Comparison of ENCODE assay signal across 25 mouse cellular contexts in genomic region chr1:133364890-133365289, GRCm38 (mm10). TPM values are rescaled to one million over a fixed set of nuclear protein-coding genes. Genes with fewer than 3 reads are reported as not detected.
DNase-seq lines count a peak whose midpoint lies in the region; ATAC-seq and TF ChIP-seq lines count a peak whose summit lies in the region.
"Had no signal": no experiment of that assay in that cellular context is flagged by ENCODE, and none has a peak within 500 bp of the region (broad histone marks: within the 10 kb centered on the region; RNA-seq: fewer than 3 reads in every experiment).

No protein-coding gene starts in this region.

- H3K9ac ChIP-seq in heart, embryonic 13.5 days, result no peak overlapping the region; the same call in 1 of the 2 replicates
- H3K9ac ChIP-seq in lung, embryonic 14.5 days, result no peak overlapping the region
- H3K9ac ChIP-seq in hindbrain, embryonic 16.5 days (ENCODE audit: low read depth, low read length), result no peak overlapping the region
- H3K9ac ChIP-seq: embryonic facial prominence, embryonic 13.5 days had no signal

- peaks cover 53% of the 10 kb centered on the region for H3K27me3 ChIP-seq in heart, embryonic 13.5 days (replicated peaks)
- H3K27me3 ChIP-seq in lung, embryonic 14.5 days (ENCODE audit: insufficient read depth, low read length), result peaks cover 15% of the 10 kb centered on the region; the same call in 1 of the 2 replicates
- H3K27me3 ChIP-seq in E14TG2a.4 (ENCODE audit: insufficient read depth, low read length), result peaks cover 43% of the 10 kb centered on the region
- H3K27me3 ChIP-seq in hindbrain, embryonic 16.5 days (replicated peaks; ENCODE audit: control insufficient read depth, insufficient read depth, low read length), result no peaks in the 10 kb centered on the region

- ATAC-seq in heart, embryonic 13.5 days (ENCODE audit: extremely low read depth, insufficient number of reproducible peaks, low FRiP score, low TSS enrichment), result no peak
- no peak for ATAC-seq in lung, embryonic 14.5 days (ENCODE audit: insufficient read depth)
- ATAC-seq in hindbrain, embryonic 16.5 days, result no peak
- ATAC-seq: intestine, postnatal 0 days had no signal

- H3K27ac ChIP-seq in heart, embryonic 13.5 days (replicated peaks), result no peak overlapping the region
- H3K27ac ChIP-seq in lung, embryonic 14.5 days (ENCODE audit: low read depth), result no peak overlapping the region
- no peak overlapping the region for H3K27ac ChIP-seq in hindbrain, embryonic 16.5 days (ENCODE audit: low read depth, low read length)
- H3K27ac ChIP-seq: embryonic facial prominence, embryonic 13.5 days; kidney, postnatal 0 days; layer of hippocampus, adult 2 months; limb, embryonic 10.5 days; neural tube, embryonic 12.5 days had no signal

- no peak for DNase-seq in heart, adult 8-10 months (ENCODE audit: low spot score)
- no peak for DNase-seq in lung, embryonic 14.5 days
- no peak for DNase-seq in lung, postnatal 36 days
- DNase-seq in kidney, adult 8-10 months, result no peak
- DNase-seq in cerebellum, adult 11-12 months, result no peak
- DNase-seq: adrenal gland, postnatal 36 days; B cell, adult 2 months; cerebellum, adult 9-10 months; heart, postnatal 36 days had no signal

- no peak overlapping the region; the same call in 1 of the 2 replicates for H3K4me3 ChIP-seq in heart, embryonic 13.5 days
- no peak overlapping the region for H3K4me3 ChIP-seq in lung, embryonic 14.5 days (ENCODE audit: low read depth, low read length)
- peak overlapping the region; percentile 94; the same call in 1 of the 2 replicates for H3K4me3 ChIP-seq in E14TG2a.4 (replicated peaks; ENCODE audit: low read length)
- no peak overlapping the region for H3K4me3 ChIP-seq in hindbrain, embryonic 16.5 days (ENCODE audit: low read length)

- no peaks in the 10 kb centered on the region for H3K9me3 ChIP-seq in heart, embryonic 13.5 days
- no peaks in the 10 kb centered on the region for H3K9me3 ChIP-seq in lung, embryonic 14.5 days (ENCODE audit: low read depth, low read length)
- peaks cover 34% of the 10 kb centered on the region for H3K9me3 ChIP-seq in E14TG2a.4 (ENCODE audit: low read length)
- H3K9me3 ChIP-seq in hindbrain, embryonic 16.5 days (ENCODE audit: control insufficient read depth, low read length), result no peaks in the 10 kb centered on the region
- H3K9me3 ChIP-seq: embryonic facial prominence, embryonic 13.5 days; limb, embryonic 10.5 days; neural tube, embryonic 12.5 days had no signal

- no peaks in the 10 kb centered on the region for H3K36me3 ChIP-seq in heart, embryonic 13.5 days
- no peaks in the 10 kb centered on the region for H3K36me3 ChIP-seq in lung, embryonic 14.5 days (ENCODE audit: insufficient read depth)
- 0 out of 2 replicates have a peak, but pooled peaks cover 2% of the 10 kb centered on the region for H3K36me3 ChIP-seq in E14TG2a.4 (ENCODE audit: insufficient read depth, low read length)
- H3K36me3 ChIP-seq in hindbrain, embryonic 16.5 days (ENCODE audit: control insufficient read depth, insufficient read depth, low read length), result no peaks in the 10 kb centered on the region
- H3K36me3 ChIP-seq: embryonic facial prominence, embryonic 13.5 days; limb, embryonic 10.5 days; neural tube, embryonic 12.5 days had no signal

- peaks cover 40% of the 10 kb centered on the region for H3K4me1 ChIP-seq in heart, embryonic 13.5 days
- H3K4me1 ChIP-seq in lung, embryonic 14.5 days (ENCODE audit: insufficient read depth), result 0 out of 2 replicates have a peak, but pooled peaks cover 5% of the 10 kb centered on the region
- H3K4me1 ChIP-seq in E14TG2a.4 (replicated peaks; ENCODE audit: low read depth, low read length), result peaks cover 69% of the 10 kb centered on the region
- peaks cover 13% of the 10 kb centered on the region for H3K4me1 ChIP-seq in hindbrain, embryonic 16.5 days (ENCODE audit: control insufficient read depth, insufficient read depth, low read depth, low read length)

- WGBS in heart, embryonic 13.5 days, result 33% methylated on average over 2 of the region's 2 CpGs
- WGBS in lung, embryonic 14.5 days, result 65% methylated on average over 2 of the region's 2 CpGs
- 32% methylated on average over 2 of the region's 2 CpGs for WGBS in hindbrain, embryonic 16.5 days

- H3K4me2 ChIP-seq in heart, embryonic 13.5 days, result 0 out of 2 replicates have a peak overlapping the region, but pooled peaks have one; percentile 88
- H3K4me2 ChIP-seq in lung, embryonic 14.5 days, result 0 out of 2 replicates have a peak overlapping the region, but pooled peaks have one; percentile 98
- peak overlapping the region; percentile 93; the same call in 1 of the 2 replicates for H3K4me2 ChIP-seq in hindbrain, embryonic 16.5 days (ENCODE audit: low read length)

- no peak for TF ChIP-seq CTCF in lung, embryonic 14.5 days (IDR thresholded peaks at IDR 0.05; ENCODE audit: low read depth)
- TF ChIP-seq CTCF in E14TG2a.4 (conservative IDR thresholded peaks at IDR 0.05; ENCODE audit: low read length), result no peak

RNA-seq across cellular contexts. Expression of gene Etnk2, which starts 1.5 kb away (rescaled TPM):
- polyA plus RNA-seq in heart, embryonic 13.5 days (2015; fragmentation: Nextera tagmentation; extraction: Ambion mirVana), result 1.5 and 1.6 TPM in 2 replicates
- total RNA-seq in heart, adult 8-10 months (2022), result under 1 TPM; 0.16 to 0.69 (median 0.33) TPM
- polyA plus RNA-seq in lung, embryonic 14.5 days (2014; fragmentation: Nextera tagmentation; extraction: Ambion mirVana), result 2.8 and 3.7 TPM in 2 replicates
- polyA plus RNA-seq in hindbrain, embryonic 16.5 days (2015; fragmentation: Nextera tagmentation; extraction: Ambion mirVana), result 25.7 and 29.5 TPM in 2 replicates

RNA-seq across cellular contexts. Expression of gene Ren1, which starts 14.6 kb away (rescaled TPM):
- 0.39 TPM in 1 of 2 replicates, not detected in the other for polyA plus RNA-seq in heart, embryonic 13.5 days (2015; fragmentation: Nextera tagmentation; extraction: Ambion mirVana)
- total RNA-seq in heart, adult 8-10 months (2022), result under 1 TPM in 1 of 4 experiments, not detected in 3; 0.19 TPM
- 0.80 and 0.86 TPM in 2 replicates for polyA plus RNA-seq in lung, embryonic 14.5 days (2014; fragmentation: Nextera tagmentation; extraction: Ambion mirVana)
- polyA plus RNA-seq in hindbrain, embryonic 16.5 days (2015; fragmentation: Nextera tagmentation; extraction: Ambion mirVana), result 6.6 and 7.8 TPM in 2 replicates
- total RNA-seq: gastrocnemius, postnatal 4 days; layer of hippocampus, adult 2 months had no signal
- polyA plus RNA-seq: forebrain, embryonic 16.5 days; heart, embryonic 11.5 days; limb, embryonic 10.5 days had no signal

RNA-seq across cellular contexts. Expression of gene Kiss1, which starts 43.2 kb away (rescaled TPM):
- polyA plus RNA-seq in heart, embryonic 13.5 days (2015; fragmentation: Nextera tagmentation; extraction: Ambion mirVana), result 0.60 TPM in 1 of 2 replicates, not detected in the other
- total RNA-seq in heart, adult 8-10 months (2022), result not detected
- polyA plus RNA-seq in lung, embryonic 14.5 days (2014; fragmentation: Nextera tagmentation; extraction: Ambion mirVana), result 6.6 and 7.1 TPM in 2 replicates
- polyA plus RNA-seq in hindbrain, embryonic 16.5 days (2015; fragmentation: Nextera tagmentation; extraction: Ambion mirVana), result not detected in 2 replicates
- total RNA-seq: gastrocnemius, postnatal 4 days; heart, postnatal 36 days; layer of hippocampus, adult 2 months had no signal
- polyA plus RNA-seq: cortical plate, adult 2 months; embryonic facial prominence, embryonic 13.5 days; heart, embryonic 11.5 days; intestine, postnatal 0 days; kidney, postnatal 0 days; limb, embryonic 10.5 days; liver, embryonic 16.5 days; neural tube, embryonic 12.5 days; small intestine, adult 2 months had no signal

RNA-seq across cellular contexts. Expression of gene Golt1a, which starts 55.3 kb away (rescaled TPM):
- 0.13 and 0.18 TPM in 2 replicates for polyA plus RNA-seq in heart, embryonic 13.5 days (2015; fragmentation: Nextera tagmentation; extraction: Ambion mirVana)
- total RNA-seq in heart, adult 8-10 months (2022), result not detected
- 0.55 and 1.1 TPM in 2 replicates for polyA plus RNA-seq in lung, embryonic 14.5 days (2014; fragmentation: Nextera tagmentation; extraction: Ambion mirVana)
- polyA plus RNA-seq in hindbrain, embryonic 16.5 days (2015; fragmentation: Nextera tagmentation; extraction: Ambion mirVana), result not detected in 2 replicates
- total RNA-seq: gastrocnemius, postnatal 4 days; heart, postnatal 36 days; layer of hippocampus, adult 2 months had no signal
- polyA plus RNA-seq: embryonic facial prominence, embryonic 13.5 days; forebrain, embryonic 16.5 days; heart, embryonic 11.5 days; limb, embryonic 10.5 days; neural tube, embryonic 12.5 days; thymus, postnatal 0 days had no signal

RNA-seq across cellular contexts. Expression of gene Sox13, which starts 59.3 kb away (rescaled TPM):
- 4.3 and 4.9 TPM in 2 replicates for polyA plus RNA-seq in heart, embryonic 13.5 days (2015; fragmentation: Nextera tagmentation; extraction: Ambion mirVana)
- 10 to 100 TPM; 11.0 to 14.4 (median 13.9) TPM for total RNA-seq in heart, adult 8-10 months (2022)
- 7.8 and 9.4 TPM in 2 replicates for polyA plus RNA-seq in lung, embryonic 14.5 days (2014; fragmentation: Nextera tagmentation; extraction: Ambion mirVana)
- polyA plus RNA-seq in hindbrain, embryonic 16.5 days (2015; fragmentation: Nextera tagmentation; extraction: Ambion mirVana), result 2.9 and 5.1 TPM in 2 replicates
